Mouse (Mus musculus): ENCODE data around the gene Fam221a. TPM values are rescaled to one million over a fixed set of nuclear protein-coding genes. Genes with fewer than 3 reads are reported as not detected.

Gene Fam221a
- polyA plus RNA-seq, 2 experiments, result 6.9 to 15.7 TPM

- H3K4me2 ChIP-seq (replicated peaks; ENCODE audit: low read depth, low read length, severe bottlenecking), result no peak overlapping the region
- no peaks in the 10 kb centered on the region for H3K4me1 ChIP-seq (ENCODE audit: control insufficient read depth, insufficient read depth, low read length)
- ATAC-seq (ENCODE audit: low FRiP score, low read depth), result no peak
- no peaks in the 10 kb centered on the region for H3K27me3 ChIP-seq (ENCODE audit: control insufficient read depth, insufficient read depth, low read length)
- no peaks in the 10 kb centered on the region for H3K36me3 ChIP-seq (ENCODE audit: control insufficient read depth, insufficient read depth, low read length)
- TF ChIP-seq POLR2A (IDR thresholded peaks at IDR 0.05; ENCODE audit: borderline replicate concordance, extremely low read depth, insufficient read depth, insufficient read length), result no peak
- H3K9ac ChIP-seq (ENCODE audit: low read depth, low read length, severe bottlenecking), result no peak overlapping the region
- WGBS, result 59% methylated on average over 13 of the region's 13 CpGs
- no peak overlapping the region for H3K4me3 ChIP-seq (replicated peaks; ENCODE audit: low read length)
- H3K27ac ChIP-seq (replicated peaks; ENCODE audit: low read depth, low read length), result no peak overlapping the region
- H3K9me3 ChIP-seq (ENCODE audit: control insufficient read depth, low read length), result no peaks in the 10 kb centered on the region
- no peak for DNase-seq (ENCODE audit: low spot score)
Observed at GRCm38 (mm10) chr6:49332060-49332370, 35.5 kb upstream of the Fam221a start.

- Histone ChIP-seq H3K9me3 (ENCODE audit: control insufficient read depth, low read length) (no peaks in the 10 kb centered on the region), H3K36me3 (ENCODE audit: control insufficient read depth, insufficient read depth, low read length) (0 out of 2 replicates have a peak, but pooled peaks cover 4% of the 10 kb centered on the region), H3K4me1 (ENCODE audit: control insufficient read depth, insufficient read depth, low read length) (peaks cover 5% of the 10 kb centered on the region; the same call in 1 of the 2 replicates), H3K27ac (replicated peaks; ENCODE audit: low read depth, low read length) (no peak overlapping the region), H3K4me2 (replicated peaks; ENCODE audit: low read depth, low read length, severe bottlenecking) (no peak overlapping the region), H3K9ac (ENCODE audit: low read depth, low read length, severe bottlenecking) (no peak overlapping the region), H3K4me3 (replicated peaks; ENCODE audit: low read length) (no peak overlapping the region), H3K27me3 (ENCODE audit: control insufficient read depth, insufficient read depth, low read length) (no peaks in the 10 kb centered on the region)
- ATAC-seq (ENCODE audit: low FRiP score, low read depth) (peak; percentile 34; the same call in 1 of the 2 replicates), DNase-seq (ENCODE audit: low spot score) (peak; percentile 11)
- WGBS, result 16% methylated on average over 9 of the region's 9 CpGs
- no peak for TF ChIP-seq POLR2A (IDR thresholded peaks at IDR 0.05; ENCODE audit: borderline replicate concordance, extremely low read depth, insufficient read depth, insufficient read length)
Observed at GRCm38 (mm10) chr6:49338566-49338965, 29.0 kb upstream of the Fam221a start.

- TF ChIP-seq POLR2A (IDR thresholded peaks at IDR 0.05; ENCODE audit: borderline replicate concordance, extremely low read depth, insufficient read depth, insufficient read length), result no peak
- WGBS, result 22% methylated on average over 6 of the region's 6 CpGs
Observed at GRCm38 (mm10) chr6:49339145-49339544, 28.4 kb upstream of the Fam221a start.

GRCm38 (mm10) chr6:49343737-49344469, 23.6 kb upstream of the Fam221a start:
- Histone ChIP-seq H3K4me3 (replicated peaks; ENCODE audit: low read length) (no peak overlapping the region), H3K9ac (ENCODE audit: low read depth, low read length, severe bottlenecking) (no peak overlapping the region), H3K4me1 (ENCODE audit: control insufficient read depth, insufficient read depth, low read length) (peaks cover under 1% of the 10 kb centered on the region; the same call in 1 of the 2 replicates), H3K36me3 (ENCODE audit: control insufficient read depth, insufficient read depth, low read length) (0 out of 2 replicates have a peak, but pooled peaks cover 4% of the 10 kb centered on the region), H3K27me3 (ENCODE audit: control insufficient read depth, insufficient read depth, low read length) (no peaks in the 10 kb centered on the region), H3K9me3 (ENCODE audit: control insufficient read depth, low read length) (no peaks in the 10 kb centered on the region), H3K27ac (replicated peaks; ENCODE audit: low read depth, low read length) (no peak overlapping the region), H3K4me2 (replicated peaks; ENCODE audit: low read depth, low read length, severe bottlenecking) (no peak overlapping the region)
- ATAC-seq (ENCODE audit: low FRiP score, low read depth) (no peak), DNase-seq (ENCODE audit: low spot score) (no peak)
- no peak for TF ChIP-seq POLR2A (IDR thresholded peaks at IDR 0.05; ENCODE audit: borderline replicate concordance, extremely low read depth, insufficient read depth, insufficient read length)
- WGBS, result 85% methylated on average over 14 of the region's 14 CpGs

More at GRCm38 (mm10) chr6:49339145-49339544, 28.4 kb upstream of the Fam221a start:
- Histone ChIP-seq H3K9ac (ENCODE audit: low read depth, low read length, severe bottlenecking) (no peak overlapping the region), H3K4me1 (ENCODE audit: control insufficient read depth, insufficient read depth, low read length) (peaks cover 5% of the 10 kb centered on the region; the same call in 1 of the 2 replicates), H3K4me2 (replicated peaks; ENCODE audit: low read depth, low read length, severe bottlenecking) (no peak overlapping the region), H3K27ac (replicated peaks; ENCODE audit: low read depth, low read length) (no peak overlapping the region), H3K36me3 (ENCODE audit: control insufficient read depth, insufficient read depth, low read length) (0 out of 2 replicates have a peak, but pooled peaks cover 4% of the 10 kb centered on the region), H3K4me3 (replicated peaks; ENCODE audit: low read length) (no peak overlapping the region), H3K27me3 (ENCODE audit: control insufficient read depth, insufficient read depth, low read length) (no peaks in the 10 kb centered on the region), H3K9me3 (ENCODE audit: control insufficient read depth, low read length) (no peaks in the 10 kb centered on the region)
- DNase-seq (ENCODE audit: low spot score) (no peak), ATAC-seq (ENCODE audit: low FRiP score, low read depth) (no peak)

- no peak for TF ChIP-seq POLR2A (IDR thresholded peaks at IDR 0.05; ENCODE audit: borderline replicate concordance, extremely low read depth, insufficient read depth, insufficient read length)
- 92% methylated on average over 7 of the region's 7 CpGs for WGBS
Observed at GRCm38 (mm10) chr6:49349826-49350225, 17.7 kb upstream of the Fam221a start.

More at GRCm38 (mm10) chr6:49349826-49350225, 17.7 kb upstream of the Fam221a start:
- no peaks in the 10 kb centered on the region for H3K36me3 ChIP-seq (ENCODE audit: control insufficient read depth, insufficient read depth, low read length)
- H3K4me2 ChIP-seq (replicated peaks; ENCODE audit: low read depth, low read length, severe bottlenecking), result no peak overlapping the region
- no peak for DNase-seq (ENCODE audit: low spot score)
- no peaks in the 10 kb centered on the region for H3K27me3 ChIP-seq (ENCODE audit: control insufficient read depth, insufficient read depth, low read length)
- ATAC-seq (ENCODE audit: low FRiP score, low read depth), result no peak
- H3K9me3 ChIP-seq (ENCODE audit: control insufficient read depth, low read length), result no peaks in the 10 kb centered on the region
- no peak overlapping the region for H3K9ac ChIP-seq (ENCODE audit: low read depth, low read length, severe bottlenecking)
- H3K4me3 ChIP-seq (replicated peaks; ENCODE audit: low read length), result no peak overlapping the region
- H3K27ac ChIP-seq (replicated peaks; ENCODE audit: low read depth, low read length), result no peak overlapping the region
- H3K4me1 ChIP-seq (ENCODE audit: control insufficient read depth, insufficient read depth, low read length), result no peaks in the 10 kb centered on the region

All from limb, embryonic 14.5 days (tissue).